Mouse (Mus musculus): ENCODE results near the gene Gm36210. TPM values are rescaled to one million over a fixed set of nuclear protein-coding genes. Genes with fewer than 3 reads are reported as not detected.

Gene Gm36210
- not detected in 2 replicates for polyA plus RNA-seq (2015; fragmentation: Nextera tagmentation; extraction: Ambion mirVana)

- no peak for DNase-seq (ENCODE audit: low spot score)
- 58% methylated on average over 10 of the region's 10 CpGs for WGBS
- Histone ChIP-seq H3K27ac (ENCODE audit: low read length) (no peak within 1 kb of the TSS), H3K4me2 (replicated peaks; ENCODE audit: low read depth, low read length) (no peak within 1 kb of the TSS), H3K9ac (replicated peaks; ENCODE audit: low read depth) (no peak within 1 kb of the TSS), H3K9me3 (ENCODE audit: low read length) (no peaks in the 10 kb centered on the region), H3K4me3 (ENCODE audit: low read depth, low read length) (no peak within 1 kb of the TSS), H3K36me3 (ENCODE audit: insufficient read depth, low read length) (no peaks in the 10 kb centered on the region), H3K4me1 (ENCODE audit: insufficient read depth, low read depth, low read length) (no peaks in the 10 kb centered on the region), H3K27me3 (replicated peaks; ENCODE audit: insufficient read depth, low read length) (no peaks in the 10 kb centered on the region)
- no peak for ATAC-seq
- no peak for TF ChIP-seq EP300 (IDR thresholded peaks at IDR 0.05)
- TF ChIP-seq CTCF (IDR thresholded peaks at IDR 0.05), result no peak
Observed at GRCm38 (mm10) chr7:4906466-4906950, at the start of gene Gm36210. Gene Gm36210, minus strand, starts transcription at chr7:4906516.

- 12% methylated on average over 10 of the region's 10 CpGs for WGBS
- ATAC-seq, result peak; percentile 58
- no peak overlapping the region for H3K9ac ChIP-seq (replicated peaks; ENCODE audit: low read depth)
Observed at GRCm38 (mm10) chr7:4953815-4954445, 47.6 kb upstream of the Gm36210 start.

GRCm38 (mm10) chr7:4950561-4951342 lies 44.4 kb upstream of the Gm36210 start:
- ATAC-seq (no peak), DNase-seq (ENCODE audit: low spot score) (no peak)
- Histone ChIP-seq H3K9ac (replicated peaks; ENCODE audit: low read depth) (no peak overlapping the region), H3K9me3 (ENCODE audit: low read length) (no peaks in the 10 kb centered on the region), H3K4me2 (replicated peaks; ENCODE audit: low read depth, low read length) (no peak overlapping the region), H3K4me3 (ENCODE audit: low read depth, low read length) (no peak overlapping the region), H3K27ac (ENCODE audit: low read length) (no peak overlapping the region), H3K27me3 (replicated peaks; ENCODE audit: insufficient read depth, low read length) (no peaks in the 10 kb centered on the region), H3K4me1 (ENCODE audit: insufficient read depth, low read depth, low read length) (no peaks in the 10 kb centered on the region), H3K36me3 (ENCODE audit: insufficient read depth, low read length) (no peaks in the 10 kb centered on the region)
- TF ChIP-seq CTCF (IDR thresholded peaks at IDR 0.05), result no peak
- TF ChIP-seq EP300 (IDR thresholded peaks at IDR 0.05), result no peak
- WGBS, result 80% methylated on average over 19 of the region's 19 CpGs

More at GRCm38 (mm10) chr7:4953815-4954445, 47.6 kb upstream of the Gm36210 start:
- Histone ChIP-seq H3K27me3 (replicated peaks; ENCODE audit: insufficient read depth, low read length) (no peaks in the 10 kb centered on the region), H3K4me1 (ENCODE audit: insufficient read depth, low read depth, low read length) (no peaks in the 10 kb centered on the region), H3K4me2 (replicated peaks; ENCODE audit: low read depth, low read length) (no peak overlapping the region), H3K27ac (ENCODE audit: low read length) (no peak overlapping the region), H3K9me3 (ENCODE audit: low read length) (no peaks in the 10 kb centered on the region), H3K36me3 (ENCODE audit: insufficient read depth, low read length) (no peaks in the 10 kb centered on the region), H3K4me3 (ENCODE audit: low read depth, low read length) (no peak overlapping the region)
- TF ChIP-seq CTCF (IDR thresholded peaks at IDR 0.05) (no peak), EP300 (IDR thresholded peaks at IDR 0.05) (no peak)
- peak; percentile 40 for DNase-seq (ENCODE audit: low spot score)

GRCm38 (mm10) chr7:4948386-4948785 lies 42.1 kb upstream of the Gm36210 start:
- H3K9ac ChIP-seq (replicated peaks; ENCODE audit: low read depth), result no peak overlapping the region
- no peaks in the 10 kb centered on the region for H3K27me3 ChIP-seq (replicated peaks; ENCODE audit: insufficient read depth, low read length)
- ATAC-seq (no peak), DNase-seq (ENCODE audit: low spot score) (no peak)
- H3K4me2 ChIP-seq (replicated peaks; ENCODE audit: low read depth, low read length), result no peak overlapping the region
- no peaks in the 10 kb centered on the region for H3K36me3 ChIP-seq (ENCODE audit: insufficient read depth, low read length)
- no peak overlapping the region for H3K4me3 ChIP-seq (ENCODE audit: low read depth, low read length)
- no peaks in the 10 kb centered on the region for H3K4me1 ChIP-seq (ENCODE audit: insufficient read depth, low read depth, low read length)
- H3K27ac ChIP-seq (ENCODE audit: low read length), result no peak overlapping the region
- 29% methylated on average over 6 of the region's 6 CpGs for WGBS
- TF ChIP-seq CTCF (IDR thresholded peaks at IDR 0.05) (no peak), EP300 (IDR thresholded peaks at IDR 0.05) (no peak)
- no peaks in the 10 kb centered on the region for H3K9me3 ChIP-seq (ENCODE audit: low read length)

- Histone ChIP-seq H3K9me3 (ENCODE audit: low read length) (no peaks in the 10 kb centered on the region), H3K27me3 (replicated peaks; ENCODE audit: insufficient read depth, low read length) (no peaks in the 10 kb centered on the region), H3K4me3 (ENCODE audit: low read depth, low read length) (no peak overlapping the region), H3K4me2 (replicated peaks; ENCODE audit: low read depth, low read length) (no peak overlapping the region), H3K36me3 (ENCODE audit: insufficient read depth, low read length) (no peaks in the 10 kb centered on the region), H3K4me1 (ENCODE audit: insufficient read depth, low read depth, low read length) (no peaks in the 10 kb centered on the region), H3K27ac (ENCODE audit: low read length) (no peak overlapping the region), H3K9ac (replicated peaks; ENCODE audit: low read depth) (no peak overlapping the region)
- DNase-seq (ENCODE audit: low spot score) (no peak), ATAC-seq (0 out of 2 replicates have a peak, but pooled peaks have one; percentile 13)
- WGBS, result 13% methylated on average over 2 of the region's 2 CpGs
- TF ChIP-seq EP300 (IDR thresholded peaks at IDR 0.05) (no peak), CTCF (IDR thresholded peaks at IDR 0.05) (no peak)
Observed at GRCm38 (mm10) chr7:4947855-4948254, 41.5 kb upstream of the Gm36210 start.

GRCm38 (mm10) chr7:4943223-4943815 lies 37.0 kb upstream of the Gm36210 start:
- peak; percentile 99 for TF ChIP-seq CTCF (IDR thresholded peaks at IDR 0.05)
- TF ChIP-seq EP300 (IDR thresholded peaks at IDR 0.05), result no peak
- Histone ChIP-seq H3K27me3 (replicated peaks; ENCODE audit: insufficient read depth, low read length) (no peaks in the 10 kb centered on the region), H3K9ac (replicated peaks; ENCODE audit: low read depth) (no peak overlapping the region), H3K4me2 (replicated peaks; ENCODE audit: low read depth, low read length) (peak overlapping the region; percentile 46), H3K4me1 (ENCODE audit: insufficient read depth, low read depth, low read length) (no peaks in the 10 kb centered on the region), H3K36me3 (ENCODE audit: insufficient read depth, low read length) (no peaks in the 10 kb centered on the region), H3K4me3 (ENCODE audit: low read depth, low read length) (no peak overlapping the region), H3K27ac (ENCODE audit: low read length) (no peak overlapping the region), H3K9me3 (ENCODE audit: low read length) (no peaks in the 10 kb centered on the region)
- ATAC-seq (peak; percentile 88), DNase-seq (ENCODE audit: low spot score) (peak; percentile 95)
- 14% methylated on average over 15 of the region's 15 CpGs for WGBS

All from lung, postnatal 0 days (tissue).